Mouse (Mus musculus) central nervous system, embryonic 18 days (tissue): ENCODE results near the gene Acbd6. TPM values are rescaled to one million over a fixed set of nuclear protein-coding genes. Genes with fewer than 3 reads are reported as not detected.

Source experiments
- polyA plus RNA-seq: library from polyadenylated mRNA; depleted of rRNA; stranded (reverse); fragments of >200 nt; gene quantifications from 2 replicates; pipeline ENCODE4 v1.2.3, GENCODE M21; 2012; rRNA removed

Gene Acbd6
- 108 and 114 TPM in 2 replicates for polyA plus RNA-seq

DNA sequence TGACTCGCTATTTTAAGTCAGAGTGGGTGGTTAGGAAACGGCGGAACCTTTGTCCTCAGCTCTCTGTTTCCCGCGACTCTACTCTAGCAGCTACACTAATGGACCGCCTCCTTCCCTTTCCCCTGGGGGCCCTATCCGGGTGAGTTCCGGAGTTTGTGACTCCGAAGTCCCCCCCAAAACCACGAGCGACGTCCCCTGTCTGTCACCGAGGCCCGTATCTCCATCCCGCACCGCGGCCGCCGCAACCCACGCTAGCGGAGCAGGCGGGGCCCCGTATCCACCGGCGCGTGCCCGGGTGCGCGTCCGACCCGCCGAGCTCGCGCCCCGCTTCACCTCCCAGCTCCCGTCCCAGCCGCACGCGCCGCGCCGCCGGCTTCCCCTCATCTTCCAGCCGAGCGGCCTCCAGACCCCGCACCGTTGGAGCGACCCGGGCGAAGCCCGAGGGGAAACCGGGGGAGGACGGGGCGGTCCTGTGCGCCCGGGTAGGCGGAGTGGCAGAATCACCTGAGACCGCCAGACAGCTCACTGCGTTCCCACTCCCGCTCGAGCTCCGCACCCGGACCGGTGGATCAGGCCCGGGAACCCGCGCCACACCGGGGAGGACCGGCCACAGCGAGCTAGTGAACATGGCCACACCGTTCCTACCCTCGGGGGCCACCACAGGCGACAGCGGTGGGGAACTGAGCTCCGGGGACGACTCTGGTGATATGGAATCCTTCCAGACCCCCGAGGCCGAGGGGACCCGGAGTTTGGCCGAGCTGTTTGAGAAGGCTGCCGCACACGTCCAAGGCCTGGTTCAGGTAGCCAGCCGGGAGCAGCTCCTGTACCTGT is at the start of gene Acbd6:
Gene Acbd6, plus strand, starts transcription at position 109 of the 831 bp plus-strand sequence.

Other genes starting within 250 kb of the Acbd6 start
- 90.2 and 94.7 TPM in 2 replicates for gene Xpr1, start 140.7 kb upstream of the Acbd6 start, polyA plus RNA-seq
- gene Lhx4, start 193.6 kb downstream of the Acbd6 start, polyA plus RNA-seq = 0.28 and 0.33 TPM in 2 replicates